Mouse (Mus musculus): ENCODE data around the gene Samd7.

The Samd7 gene

GRCm38 (mm10) chr3:30725514-30725913, 20.6 kb upstream of the Samd7 start:
- no peaks in the 10 kb centered on the region for H3K36me3 ChIP-seq (ENCODE audit: control insufficient read depth, insufficient read depth, low read length, poor library complexity, severe bottlenecking)
- peak; percentile 18 for DNase-seq (ENCODE audit: low read depth, low spot score)
- H3K27me3 ChIP-seq (ENCODE audit: control insufficient read depth, insufficient read depth, low read length, poor library complexity, severe bottlenecking) = no peaks in the 10 kb centered on the region

DNA sequence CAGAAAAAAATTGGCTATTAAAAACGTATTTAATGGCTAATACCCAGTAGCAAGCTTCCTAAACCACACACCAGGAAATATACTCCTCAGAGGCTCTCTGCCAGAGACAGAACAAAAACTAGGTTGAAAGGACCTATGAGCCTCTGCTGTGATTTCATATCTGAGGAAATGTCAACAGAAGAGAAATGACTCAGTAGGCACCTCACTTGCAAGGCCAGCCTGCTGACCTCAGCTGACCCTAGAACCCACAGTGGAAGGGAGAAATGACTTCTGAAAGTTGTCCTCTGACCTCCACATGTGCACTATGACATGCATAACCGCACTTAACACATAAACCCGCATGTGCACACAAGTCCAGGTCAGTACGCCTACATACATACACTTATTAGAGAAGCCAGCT, 18.9 kb upstream of the Samd7 start:
- no peaks in the 10 kb centered on the region for H3K36me3 ChIP-seq (ENCODE audit: control insufficient read depth, insufficient read depth, low read length, poor library complexity, severe bottlenecking)
- H3K27me3 ChIP-seq (ENCODE audit: control insufficient read depth, insufficient read depth, low read length, poor library complexity, severe bottlenecking) = no peaks in the 10 kb centered on the region
- DNase-seq (ENCODE audit: low read depth, low spot score) = no peak

GRCm38 (mm10) chr3:30729046-30729445, 17.0 kb upstream of the Samd7 start:
- DNase-seq (ENCODE audit: low read depth, low spot score) = no peak
- Histone ChIP-seq H3K27me3 (ENCODE audit: control insufficient read depth, insufficient read depth, low read length, poor library complexity, severe bottlenecking) (no peaks in the 10 kb centered on the region), H3K36me3 (ENCODE audit: control insufficient read depth, insufficient read depth, low read length, poor library complexity, severe bottlenecking) (no peaks in the 10 kb centered on the region)

- no peaks in the 10 kb centered on the region for H3K27me3 ChIP-seq (ENCODE audit: control insufficient read depth, insufficient read depth, low read length, poor library complexity, severe bottlenecking)
- no peak for DNase-seq (ENCODE audit: low read depth, low spot score)
- no peaks in the 10 kb centered on the region for H3K36me3 ChIP-seq (ENCODE audit: control insufficient read depth, insufficient read depth, low read length, poor library complexity, severe bottlenecking)
Observed at GRCm38 (mm10) chr3:30736809-30737208, 9.3 kb upstream of the Samd7 start.

- no peak for DNase-seq (ENCODE audit: low read depth, low spot score)
- H3K36me3 ChIP-seq (ENCODE audit: control insufficient read depth, insufficient read depth, low read length, poor library complexity, severe bottlenecking) = no peaks in the 10 kb centered on the region
- H3K27me3 ChIP-seq (ENCODE audit: control insufficient read depth, insufficient read depth, low read length, poor library complexity, severe bottlenecking) = no peaks in the 10 kb centered on the region
Observed at GRCm38 (mm10) chr3:30741306-30741705, 4.8 kb upstream of the Samd7 start.

GRCm38 (mm10) chr3:30742891-30743290, 3.2 kb upstream of the Samd7 start:
- H3K27me3 ChIP-seq (ENCODE audit: control insufficient read depth, insufficient read depth, low read length, poor library complexity, severe bottlenecking) = no peaks in the 10 kb centered on the region
- H3K36me3 ChIP-seq (ENCODE audit: control insufficient read depth, insufficient read depth, low read length, poor library complexity, severe bottlenecking) = no peaks in the 10 kb centered on the region
- DNase-seq (ENCODE audit: low read depth, low spot score) = no peak

- Histone ChIP-seq H3K27me3 (ENCODE audit: control insufficient read depth, insufficient read depth, low read length, poor library complexity, severe bottlenecking) (no peaks in the 10 kb centered on the region), H3K36me3 (ENCODE audit: control insufficient read depth, insufficient read depth, low read length, poor library complexity, severe bottlenecking) (no peaks in the 10 kb centered on the region)
- no peak for DNase-seq (ENCODE audit: low read depth, low spot score)
Observed at GRCm38 (mm10) chr3:30748316-30748715, 2.2 kb downstream of the Samd7 start.

DNA sequence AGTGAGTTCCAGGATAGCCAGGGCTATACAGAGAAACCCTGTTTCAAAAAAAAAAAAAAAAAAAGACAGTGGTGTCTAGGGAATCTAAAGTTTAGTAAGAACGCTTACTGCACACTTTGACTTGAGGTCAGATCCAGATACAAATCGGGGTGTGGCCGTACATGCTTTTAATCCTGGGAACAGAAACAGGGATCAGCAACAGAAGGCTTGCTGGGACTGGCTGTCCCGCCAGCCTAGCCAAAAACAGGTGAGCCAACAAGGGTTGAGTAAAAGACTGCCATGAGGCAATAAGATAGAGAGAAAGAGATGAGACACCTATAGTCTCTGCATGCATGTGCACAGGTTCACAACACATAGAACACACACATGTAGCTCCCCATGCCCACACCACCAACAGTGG, 8.6 kb downstream of the Samd7 start:
- no peak for DNase-seq (ENCODE audit: low read depth, low spot score)
- H3K36me3 ChIP-seq (ENCODE audit: control insufficient read depth, insufficient read depth, low read length, poor library complexity, severe bottlenecking) = no peaks in the 10 kb centered on the region
- no peaks in the 10 kb centered on the region for H3K27me3 ChIP-seq (ENCODE audit: control insufficient read depth, insufficient read depth, low read length, poor library complexity, severe bottlenecking)

GRCm38 (mm10) chr3:30764877-30765276, 18.8 kb downstream of the Samd7 start:
- no peak for DNase-seq (ENCODE audit: low read depth, low spot score)

DNA sequence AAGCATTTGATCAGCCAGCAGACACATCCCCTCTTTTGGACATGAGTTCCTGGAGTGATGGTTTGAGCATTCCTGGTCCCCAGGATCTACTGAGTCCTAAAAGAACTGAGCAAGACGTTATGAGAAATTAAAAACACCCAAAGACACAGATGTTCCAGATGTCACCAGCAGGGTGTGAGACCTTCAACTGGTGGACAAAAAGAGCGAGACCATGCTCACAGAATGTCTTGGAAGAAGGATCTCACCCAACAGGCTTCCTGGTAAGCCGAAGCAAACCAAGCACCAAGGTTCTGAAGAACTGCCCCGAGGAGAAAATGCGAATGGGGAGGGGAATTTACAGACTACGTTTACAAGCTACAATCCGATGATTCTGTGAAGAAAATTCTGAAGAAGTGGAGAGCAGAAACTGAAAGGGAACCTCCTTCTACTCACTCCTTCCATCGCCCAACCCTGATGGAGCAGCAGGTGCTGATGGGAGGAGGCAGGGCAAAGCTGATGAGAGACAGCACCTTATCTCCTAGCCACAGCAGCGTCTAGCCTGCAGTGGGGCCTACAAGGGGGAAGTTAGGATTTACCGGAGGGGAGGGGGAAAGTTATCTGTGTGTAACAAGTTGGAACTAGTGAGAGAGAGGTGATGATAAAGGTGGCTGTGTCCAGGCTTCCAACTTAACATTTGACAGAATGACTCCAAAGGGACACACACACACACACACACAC, 19.4 kb downstream of the Samd7 start:
- no peaks in the 10 kb centered on the region for H3K36me3 ChIP-seq (ENCODE audit: control insufficient read depth, insufficient read depth, low read length, poor library complexity, severe bottlenecking)
- H3K27me3 ChIP-seq (ENCODE audit: control insufficient read depth, insufficient read depth, low read length, poor library complexity, severe bottlenecking) = no peaks in the 10 kb centered on the region; the same call in 1 of the 2 replicates
- no peak for DNase-seq (ENCODE audit: low read depth, low spot score)

More at GRCm38 (mm10) chr3:30764877-30765276, 18.8 kb downstream of the Samd7 start:
- Histone ChIP-seq H3K27me3 (ENCODE audit: control insufficient read depth, insufficient read depth, low read length, poor library complexity, severe bottlenecking) (no peaks in the 10 kb centered on the region), H3K36me3 (ENCODE audit: control insufficient read depth, insufficient read depth, low read length, poor library complexity, severe bottlenecking) (no peaks in the 10 kb centered on the region)

- DNase-seq (ENCODE audit: low read depth, low spot score) = no peak
Observed at GRCm38 (mm10) chr3:30766177-30766576, 20.1 kb downstream of the Samd7 start.

DNA sequence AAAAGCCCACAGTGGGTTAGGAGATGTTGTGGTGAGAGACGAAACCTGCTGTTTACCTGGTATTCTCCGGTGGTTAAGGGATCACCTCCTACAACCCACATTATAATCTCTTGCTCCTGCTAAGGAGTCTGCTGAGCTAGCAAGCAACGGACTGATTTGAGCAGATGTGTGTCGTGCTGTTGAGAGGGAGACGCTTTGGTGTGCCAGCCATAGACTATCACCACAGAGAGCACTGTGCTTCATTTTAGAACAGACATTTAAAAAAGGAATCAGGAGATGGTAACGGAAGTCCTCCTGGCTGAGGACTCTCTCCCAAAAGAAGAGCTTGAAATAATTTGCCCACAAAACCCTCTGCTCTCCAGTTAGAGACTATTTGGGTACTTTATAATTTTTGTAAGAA, 21.2 kb downstream of the Samd7 start:
- Histone ChIP-seq H3K36me3 (ENCODE audit: control insufficient read depth, insufficient read depth, low read length, poor library complexity, severe bottlenecking) (no peaks in the 10 kb centered on the region), H3K27me3 (ENCODE audit: control insufficient read depth, insufficient read depth, low read length, poor library complexity, severe bottlenecking) (no peaks in the 10 kb centered on the region; the same call in 1 of the 2 replicates)
- no peak for DNase-seq (ENCODE audit: low read depth, low spot score)

More at GRCm38 (mm10) chr3:30766177-30766576, 20.1 kb downstream of the Samd7 start:
- Histone ChIP-seq H3K36me3 (ENCODE audit: control insufficient read depth, insufficient read depth, low read length, poor library complexity, severe bottlenecking) (no peaks in the 10 kb centered on the region), H3K27me3 (ENCODE audit: control insufficient read depth, insufficient read depth, low read length, poor library complexity, severe bottlenecking) (no peaks in the 10 kb centered on the region; the same call in 1 of the 2 replicates)

DNA sequence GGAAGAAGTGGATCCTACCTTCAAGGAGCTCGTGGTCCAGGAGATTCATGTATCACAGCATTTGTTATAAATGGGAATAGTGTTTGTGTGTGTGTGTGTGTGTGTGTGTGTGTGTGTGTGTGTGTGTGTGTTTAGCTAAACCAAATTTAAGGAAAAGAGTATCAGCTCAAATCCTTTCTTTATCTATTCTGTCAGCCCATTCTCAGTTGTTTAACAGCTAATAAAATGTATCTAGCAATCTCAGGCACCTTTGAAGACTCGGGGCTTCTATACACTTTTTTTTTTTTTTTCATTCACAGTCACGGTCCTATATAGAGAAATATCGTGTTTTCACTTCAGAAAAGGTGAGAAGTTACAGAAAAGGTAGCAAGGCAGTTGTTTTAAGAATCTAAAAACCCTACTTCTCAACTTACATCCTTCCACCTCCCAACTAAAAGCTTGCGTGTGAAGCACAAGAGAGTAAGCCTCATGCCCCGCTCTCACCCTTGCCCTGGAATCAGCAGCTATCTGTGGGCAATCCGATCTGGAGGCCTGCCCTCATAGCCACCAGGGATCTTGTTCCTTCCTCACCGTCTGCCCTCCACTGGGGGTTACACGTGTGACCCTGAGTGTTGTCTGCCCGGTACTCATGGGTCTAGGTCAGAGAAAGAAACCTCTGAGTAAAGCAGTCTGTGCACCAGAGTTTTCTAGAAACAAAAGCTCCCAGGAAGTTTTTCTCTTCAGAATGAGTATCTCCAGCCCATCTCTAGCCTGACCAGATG, 23.8 kb downstream of the Samd7 start:
- no peak for DNase-seq (ENCODE audit: low read depth, low spot score)
- no peaks in the 10 kb centered on the region for H3K36me3 ChIP-seq (ENCODE audit: control insufficient read depth, insufficient read depth, low read length, poor library complexity, severe bottlenecking)
- H3K27me3 ChIP-seq (ENCODE audit: control insufficient read depth, insufficient read depth, low read length, poor library complexity, severe bottlenecking) = no peaks in the 10 kb centered on the region; the same call in 1 of the 2 replicates

- DNase-seq (ENCODE audit: low read depth, low spot score) = no peak
- no peaks in the 10 kb centered on the region; the same call in 1 of the 2 replicates for H3K27me3 ChIP-seq (ENCODE audit: control insufficient read depth, insufficient read depth, low read length, poor library complexity, severe bottlenecking)
- H3K36me3 ChIP-seq (ENCODE audit: control insufficient read depth, insufficient read depth, low read length, poor library complexity, severe bottlenecking) = no peaks in the 10 kb centered on the region
Observed at GRCm38 (mm10) chr3:30771560-30771959, 25.5 kb downstream of the Samd7 start.

DNA sequence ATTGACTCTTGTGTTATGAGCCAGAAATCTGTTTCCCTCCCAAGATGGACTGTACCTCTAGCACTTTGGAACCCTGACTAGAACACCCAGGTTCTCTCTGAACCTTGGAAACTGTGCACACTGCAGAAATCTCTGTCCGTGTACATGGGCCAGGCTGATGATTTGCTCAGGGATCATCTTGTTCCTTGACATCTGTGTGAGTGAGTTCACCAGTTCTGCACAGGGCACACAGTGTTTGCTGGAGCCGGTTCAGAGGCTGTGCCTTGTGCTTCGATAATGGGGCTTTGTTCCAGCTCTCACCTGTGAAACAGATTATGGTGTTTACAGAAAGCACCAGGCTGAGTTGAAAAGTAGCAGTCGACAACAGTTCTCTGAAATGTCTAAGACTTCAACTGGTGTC, 26.5 kb downstream of the Samd7 start:
- Histone ChIP-seq H3K36me3 (ENCODE audit: control insufficient read depth, insufficient read depth, low read length, poor library complexity, severe bottlenecking) (no peaks in the 10 kb centered on the region), H3K27me3 (ENCODE audit: control insufficient read depth, insufficient read depth, low read length, poor library complexity, severe bottlenecking) (no peaks in the 10 kb centered on the region; the same call in 1 of the 2 replicates)
- no peak for DNase-seq (ENCODE audit: low read depth, low spot score)

Data from splenic B cell, adult 2 months (primary cell).